Mouse (Mus musculus) bone marrow macrophage, adult 2 months (primary cell): ENCODE measurements around the gene Fam186b. TPM values are rescaled to one million over a fixed set of nuclear protein-coding genes. Genes with fewer than 3 reads are reported as not detected.

Experiments used
- H3K27ac ChIP-seq: 2 replicates; pipeline ENCODE4 v1.5.1; 2012; ENCODE audit warnings: low read depth, low read length; ENCODE audit not compliant: insufficient read depth
- H3K4me1 ChIP-seq: 2 replicates; pipeline ENCODE4 v1.6.1; 2012; ENCODE audit warnings: low read length; ENCODE audit not compliant: control insufficient read depth, insufficient read depth
- H3K4me3 ChIP-seq: 2 replicates; pipeline ENCODE4 v1.5.1; 2012; ENCODE audit warnings: mild to moderate bottlenecking, low read length, moderate library complexity; ENCODE audit not compliant: insufficient read depth
- CTCF ChIP-seq: IDR thresholded peaks from 2 replicates; pipeline ENCODE4 v1.5.1; 2012; ENCODE audit warnings: low read depth, mild to moderate bottlenecking, low read length, moderate library complexity
- POLR2A ChIP-seq: IDR thresholded peaks from 2 replicates; pipeline ENCODE4 v1.6.1; 2012; ENCODE audit warnings: mild to moderate bottlenecking, low read depth, low read length, borderline replicate concordance
- polyA plus RNA-seq: library from polyadenylated mRNA; stranded (reverse); fragments of >200 nt; gene quantifications from 2 replicates; pipeline ENCODE4 v1.2.4, GENCODE M21; 2012; ENCODE audit not compliant: missing spikeins, insufficient read depth, insufficient read length

Fam186b gene
- polyA plus RNA-seq = not detected in 2 replicates

DNA sequence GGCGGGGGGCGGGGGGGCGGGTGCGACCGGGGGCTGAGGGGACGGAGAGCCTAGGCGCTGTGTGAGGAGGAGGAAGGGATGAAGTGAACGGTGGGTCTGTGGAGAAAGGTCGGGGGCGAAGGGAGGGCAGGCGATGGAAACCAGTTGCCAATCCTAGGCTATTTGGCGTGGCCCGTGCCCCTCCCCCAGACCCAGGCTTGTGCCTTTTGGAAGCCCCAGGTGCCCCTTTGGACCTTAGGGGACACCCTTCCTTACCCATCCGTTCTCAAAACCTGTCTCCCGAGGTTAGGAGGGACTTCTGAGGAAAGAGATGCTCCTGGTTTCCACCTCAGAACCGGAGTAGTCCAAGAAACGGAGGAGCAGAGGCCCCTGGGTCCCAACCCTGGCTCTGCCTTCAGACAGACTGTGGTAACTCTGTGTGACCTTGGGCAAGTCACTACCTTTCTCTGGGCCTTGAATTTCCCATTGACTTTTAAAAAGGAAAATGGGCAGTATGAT is at the start of gene Fam186b:
Gene Fam186b (minus strand): TSS at position 405 of the 498 bp plus-strand sequence.
- TF ChIP-seq POLR2A = no peak
- no peak for TF ChIP-seq CTCF
- H3K27ac ChIP-seq = no peak within 1 kb of the TSS
- H3K4me3 ChIP-seq = peak within 1 kb of the TSS; percentile 69
- H3K4me1 ChIP-seq = peaks cover 10% of the 10 kb centered on the region

GRCm38 (mm10) chr15:99344961-99345360 is 49.3 kb upstream of the Fam186b start:
- no peak overlapping the region for H3K4me3 ChIP-seq
- no peak overlapping the region for H3K27ac ChIP-seq
- TF ChIP-seq CTCF = no peak
- no peak for TF ChIP-seq POLR2A
- peaks cover 57% of the 10 kb centered on the region for H3K4me1 ChIP-seq

- TF ChIP-seq CTCF = no peak
- no peak for TF ChIP-seq POLR2A
- Histone ChIP-seq H3K4me3 (no peak overlapping the region), H3K4me1 (peaks cover 58% of the 10 kb centered on the region), H3K27ac (no peak overlapping the region)
These were observed 48.6 kb upstream of the Fam186b start for GRCm38 (mm10) chr15:99344148-99344870.

- TF ChIP-seq CTCF (no peak), POLR2A (no peak)
- Histone ChIP-seq H3K4me1 (peaks cover 60% of the 10 kb centered on the region), H3K4me3 (no peak overlapping the region), H3K27ac (no peak overlapping the region)
These were observed 47.9 kb upstream of the Fam186b start for GRCm38 (mm10) chr15:99343414-99344147.

DNA sequence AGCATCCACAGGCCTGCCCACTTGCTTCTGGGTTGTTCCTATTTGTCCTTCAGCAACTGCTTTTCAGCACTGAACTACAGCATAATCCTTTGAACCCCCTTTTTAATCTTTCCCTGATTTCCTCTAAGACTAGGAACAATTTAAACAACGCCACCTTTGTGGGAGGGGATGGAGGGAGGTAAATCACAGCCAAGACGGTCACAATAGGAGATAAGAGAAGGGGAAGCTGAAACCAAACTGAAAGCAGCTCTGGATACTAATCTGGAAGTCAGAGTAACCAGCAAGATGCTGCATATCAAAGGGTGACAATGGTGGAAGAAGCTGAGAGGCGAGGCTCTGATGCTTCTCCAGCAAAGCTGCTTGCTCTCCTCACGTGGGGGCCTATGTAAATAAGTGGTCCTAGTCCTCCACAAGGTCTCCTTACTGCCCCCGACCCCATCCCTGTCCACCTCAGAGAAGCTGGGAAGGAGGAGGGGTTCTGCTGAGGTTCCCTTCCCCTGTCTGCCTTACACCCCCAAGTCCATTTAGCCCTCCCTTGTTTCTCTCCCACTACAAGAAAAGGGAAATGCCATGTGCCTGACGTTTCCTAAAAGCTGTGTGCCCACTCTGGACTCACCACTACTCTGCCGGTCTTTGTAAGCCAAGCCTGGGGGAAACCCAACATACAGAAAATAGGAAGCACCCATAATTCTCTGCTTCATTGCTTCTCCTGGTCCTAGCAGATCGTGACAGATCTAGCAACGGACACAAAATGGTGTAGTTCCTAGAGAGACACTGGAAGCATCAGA is 46.7 kb upstream of the Fam186b start:
- H3K27ac ChIP-seq = peak overlapping the region; percentile 21
- peaks cover 63% of the 10 kb centered on the region for H3K4me1 ChIP-seq
- TF ChIP-seq CTCF (no peak), POLR2A (no peak)
- peak overlapping the region; percentile 8; the same call in 1 of the 2 replicates for H3K4me3 ChIP-seq

GRCm38 (mm10) chr15:99341102-99341501 is 45.4 kb upstream of the Fam186b start:
- Histone ChIP-seq H3K4me1 (peaks cover 71% of the 10 kb centered on the region), H3K4me3 (no peak overlapping the region), H3K27ac (no peak overlapping the region)
- TF ChIP-seq CTCF (no peak), POLR2A (no peak)

DNA sequence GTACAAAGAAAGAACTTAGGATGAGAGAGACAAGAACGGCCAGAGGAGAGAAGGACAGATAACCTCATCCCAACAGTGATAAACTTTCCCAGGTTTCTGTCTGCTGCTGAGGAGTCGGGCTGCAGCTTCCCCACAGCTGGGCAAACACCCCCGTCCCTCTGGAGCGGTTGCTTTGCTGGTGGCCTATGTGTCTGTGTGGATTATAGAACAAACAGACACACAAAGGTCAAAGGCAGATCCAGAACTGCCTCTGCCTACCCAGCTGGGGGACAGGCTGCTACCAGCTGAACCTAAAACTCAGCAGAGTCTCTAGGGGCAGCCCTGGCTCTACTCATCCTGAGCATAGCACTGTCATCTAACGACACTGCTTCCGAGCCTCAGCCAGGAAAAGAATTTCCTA is 44.0 kb upstream of the Fam186b start:
- peaks cover 78% of the 10 kb centered on the region for H3K4me1 ChIP-seq
- no peak overlapping the region for H3K27ac ChIP-seq
- TF ChIP-seq POLR2A = no peak
- no peak for TF ChIP-seq CTCF
- no peak overlapping the region for H3K4me3 ChIP-seq

- H3K4me1 ChIP-seq = peaks cover 78% of the 10 kb centered on the region
- H3K4me3 ChIP-seq = no peak overlapping the region
- H3K27ac ChIP-seq = no peak overlapping the region
- TF ChIP-seq CTCF (no peak), POLR2A (no peak)
These were observed 43.2 kb upstream of the Fam186b start for GRCm38 (mm10) chr15:99338916-99339315.

GRCm38 (mm10) chr15:99335801-99336320 is 40.2 kb upstream of the Fam186b start:
- Histone ChIP-seq H3K4me3 (no peak overlapping the region), H3K4me1 (peaks cover 75% of the 10 kb centered on the region), H3K27ac (no peak overlapping the region)
- TF ChIP-seq POLR2A = no peak
- no peak for TF ChIP-seq CTCF
